Mouse (Mus musculus) CH12.LX (cell line): Measurements from ENCODE around the gene Mrnip. TPM values are rescaled to one million over a fixed set of nuclear protein-coding genes. Genes with fewer than 3 reads are reported as not detected.

Experiments used
- DNase-seq: peaks from one replicate; pipeline ENCODE4 v3.0.0-alpha.2; 2013; ENCODE audit errors: extremely low read depth
- H3K27ac ChIP-seq: 2 replicates; pipeline ENCODE4 v1.5.1; 2012; ENCODE audit warnings: low read depth, mild to moderate bottlenecking, control low read depth, moderate library complexity; ENCODE audit not compliant: insufficient read depth
- H3K27me3 ChIP-seq: replicated peaks from 2 replicates; pipeline ENCODE3; 2012; ENCODE audit warnings: inconsistent platforms
- H3K36me3 ChIP-seq, 2 experiments: replicated peaks in 1 of 2; 2 replicates each; pipeline versions ENCODE3 to v1.6.1; 2012; ENCODE audit warnings: inconsistent platforms in 1 of 2, low read length in 1 of 2, mild to moderate bottlenecking in 1 of 2, mixed read lengths in 1 of 2, moderate library complexity in 1 of 2; ENCODE audit not compliant: control insufficient read depth in 1 of 2, insufficient read depth in 1 of 2
- H3K4me1 ChIP-seq, 2 experiments: 2 replicates each; pipeline ENCODE4 v1.6.1; 2012; ENCODE audit warnings: inconsistent platforms in 1 of 2, moderate library complexity in 1 of 2; ENCODE audit not compliant: insufficient read depth in 2 of 2, control insufficient read depth in 1 of 2
- H3K4me2 ChIP-seq: 2 replicates; pipeline ENCODE4 v1.6.1; 2012; ENCODE audit warnings: low read depth, mild to moderate bottlenecking, control low read depth; ENCODE audit not compliant: poor library complexity, insufficient read depth, severe bottlenecking
- H3K4me3 ChIP-seq, 3 experiments: fragments of 150-350 bp in 1 of 3; sonication (generic) in 1 of 3; replicated peaks in 1 of 3; 2 replicates each; pipeline versions ENCODE3 to v1.5.1; 2011 to 2012; ENCODE audit warnings: low read depth in 2 of 3, low read length in 2 of 3, mild to moderate bottlenecking in 2 of 3, moderate library complexity in 2 of 3, control low read depth in 1 of 3, improper control_type of control experiment in 1 of 3, inconsistent platforms in 1 of 3, mixed read lengths in 1 of 3; ENCODE audit not compliant: poor library complexity in 1 of 3
- H3K79me2 ChIP-seq: replicated peaks from 2 replicates; pipeline ENCODE4 v1.6.1; 2012; ENCODE audit warnings: mild to moderate bottlenecking, moderate library complexity; ENCODE audit not compliant: control insufficient read depth, poor library complexity, insufficient read depth, severe bottlenecking; ENCODE audit errors: extremely low read depth
- H3K9ac ChIP-seq: 2 replicates; pipeline ENCODE4 v1.6.1; 2012; ENCODE audit warnings: low read depth, mild to moderate bottlenecking, control low read depth, moderate library complexity; ENCODE audit not compliant: insufficient read depth
- H3K9me3 ChIP-seq: replicated peaks from 2 replicates; pipeline ENCODE3; 2012; ENCODE audit warnings: low read length, inconsistent platforms, mixed read lengths
- CHD2 ChIP-seq: IDR thresholded peaks from 2 replicates; pipeline ENCODE4 v1.6.1; 2011; ENCODE audit warnings: low read length, improper control_type of control experiment
- ELF1 ChIP-seq: IDR thresholded peaks from 2 replicates; pipeline ENCODE4 v1.6.1; 2014; ENCODE audit warnings: low read depth, mild to moderate bottlenecking, inconsistent platforms, low read length, improper control_type of control experiment
- EP300 ChIP-seq: IDR thresholded peaks from 2 replicates; pipeline ENCODE4 v1.6.1; 2011; ENCODE audit warnings: low read length, improper control_type of control experiment
- ETS1 ChIP-seq: conservative IDR thresholded peaks from 2 replicates; pipeline ENCODE4 v1.6.1; 2012; ENCODE audit warnings: low read depth, mild to moderate bottlenecking, inconsistent platforms, low read length, improper control_type of control experiment, moderate library complexity
- IRF4 ChIP-seq: IDR thresholded peaks from 2 replicates; pipeline ENCODE4 v1.6.1; 2014; ENCODE audit warnings: low read depth, mild to moderate bottlenecking, inconsistent platforms, low read length, improper control_type of control experiment
- JUN ChIP-seq: IDR thresholded peaks from 2 replicates; pipeline ENCODE4 v1.6.1; 2011; ENCODE audit warnings: low read depth, mild to moderate bottlenecking, low read length, improper control_type of control experiment, moderate library complexity; ENCODE audit not compliant: insufficient read depth
- JUND ChIP-seq: conservative IDR thresholded peaks from 2 replicates; pipeline ENCODE4 v1.6.1; 2011; ENCODE audit warnings: low read depth, low read length, improper control_type of control experiment
- MAFK ChIP-seq: IDR thresholded peaks from 2 replicates; pipeline ENCODE4 v1.6.1; 2011; ENCODE audit warnings: low read length, improper control_type of control experiment; ENCODE audit not compliant: insufficient replicate concordance
- MAX ChIP-seq: IDR thresholded peaks from 2 replicates; pipeline ENCODE4 v1.6.1; 2011; ENCODE audit warnings: low read length, improper control_type of control experiment
- POLR2AphosphoS2 ChIP-seq: IDR thresholded peaks from 2 replicates; pipeline ENCODE4 v1.6.1; 2011; ENCODE audit warnings: low read depth, low read length, improper control_type of control experiment
- RAD21 ChIP-seq: IDR thresholded peaks from 2 replicates; pipeline ENCODE4 v1.6.1; 2011; ENCODE audit warnings: low read depth, mild to moderate bottlenecking, low read length, improper control_type of control experiment, moderate library complexity
- SIN3A ChIP-seq: IDR thresholded peaks from 2 replicates; pipeline ENCODE4 v1.6.1; 2012; ENCODE audit warnings: low read length, improper control_type of control experiment, inconsistent platforms
- TCF12 ChIP-seq: IDR thresholded peaks from 2 replicates; pipeline ENCODE4 v1.6.1; 2014; ENCODE audit warnings: low read depth, mild to moderate bottlenecking, inconsistent platforms, low read length, improper control_type of control experiment
- USF1 ChIP-seq: IDR thresholded peaks from 2 replicates; pipeline ENCODE4 v1.6.1; 2014; ENCODE audit warnings: low read depth, mild to moderate bottlenecking, inconsistent platforms, low read length, improper control_type of control experiment
- USF2 ChIP-seq: conservative IDR thresholded peaks from 2 replicates; pipeline ENCODE4 v1.6.1; 2011; ENCODE audit warnings: low read depth, low read length, improper control_type of control experiment
- ZC3H11A ChIP-seq: IDR thresholded peaks from 2 replicates; pipeline ENCODE4 v1.6.1; 2012; ENCODE audit warnings: low read depth, mild to moderate bottlenecking, inconsistent platforms, low read length, improper control_type of control experiment
- ZKSCAN1 ChIP-seq: IDR thresholded peaks from 2 replicates; pipeline ENCODE4 v1.6.1; 2012; ENCODE audit warnings: low read depth, inconsistent platforms, low read length, improper control_type of control experiment, borderline replicate concordance
- ZMIZ1 ChIP-seq: IDR thresholded peaks from 2 replicates; pipeline ENCODE4 v1.6.1; 2012; ENCODE audit warnings: low read depth, mild to moderate bottlenecking, inconsistent platforms, low read length, improper control_type of control experiment
- ZNF384 ChIP-seq: IDR thresholded peaks from 2 replicates; pipeline ENCODE4 v1.6.1; 2012; ENCODE audit warnings: low read depth, low read length, improper control_type of control experiment, inconsistent platforms
- dilution Hi-C: fragments of 300-500 bp; cut with MboI; formaldehyde crosslinking; loops from 2 replicates; pipeline ENCODE4 v1.14.3; 2020; ENCODE audit warnings: low sequenced_read_pairs; ENCODE audit not compliant: extremely low pct_unique_long_range_greater_than_20kb, extremely low pct_ligation_motif_present
- in situ Hi-C: fragments of 300-500 bp; cut with MboI; formaldehyde crosslinking; loops from 3 replicates; pipeline ENCODE4 v1.14.3; 2019; ENCODE audit warnings: low sequenced_read_pairs, low pct_ligation_motif_present, low pct_unique_long_range_greater_than_20kb, mixed read lengths
- polyA plus RNA-seq: library from polyadenylated mRNA; unstranded; fragments of >175 nt; gene quantifications from 2 replicates; pipeline ENCODE4 v1.2.1, GENCODE M21; 2012; ENCODE audit warnings: low read depth; ENCODE audit not compliant: insufficient read length
- total RNA-seq, 2 experiments: library from RNA; depleted of rRNA; stranded (reverse); fragments of 300-350 nt in 1 of 2; fragments of >200 nt in 1 of 2; gene quantifications; 2 replicates each; pipeline ENCODE4 v1.2.3; 2012 to 2014

Mrnip gene
- total and polyA plus RNA-seq, 3 experiments, result 22.5 to 36.7 (median 29.7) TPM

GRCm38 (mm10) chr11:50132265-50132664, 42.0 kb upstream of the Mrnip start:
- DNase-seq, result peak; percentile 6
- H3K36me3 ChIP-seq, result peaks cover 14 to 41% of the 10 kb centered on the region in 2 experiments
- peaks cover 2% of the 10 kb centered on the region for H3K27me3 ChIP-seq
- H3K9ac ChIP-seq, result peak overlapping the region; percentile 76
- H3K4me2 ChIP-seq, result peak overlapping the region; percentile 73
- no peak overlapping the region for H3K27ac ChIP-seq
- 0 out of 2 replicates have a peak, but pooled peaks have one; percentile 5 for TF ChIP-seq MAX
- TF ChIP-seq USF1, result no peak
- TF ChIP-seq IRF4, result no peak
- TF ChIP-seq RAD21, result no peak
- no peak for TF ChIP-seq ZC3H11A
- no peak for TF ChIP-seq USF2
- TF ChIP-seq, all 38 proteins: peak for 1
- Histone ChIP-seq H3K9me3 (no peaks in the 10 kb centered on the region), H3K4me1 (peaks cover 8 to 24% of the 10 kb centered on the region in 2 experiments), H3K4me3 (peak overlapping the region; percentile 88 to 100 (median 90)), H3K79me2 (peaks cover 5% of the 10 kb centered on the region; the same call in 1 of the 2 replicates)
- in situ Hi-C loops, result loop anchor here (5.0 to 10.0 kb wide), 2 partner anchors 150 to 233 kb away; no protein-coding TSS in a partner anchor
- dilution Hi-C loops, result no loop called here

- no peak for TF ChIP-seq MAFK
- Histone ChIP-seq H3K9ac (no peak overlapping the region), H3K27me3 (peaks cover 1% of the 10 kb centered on the region), H3K4me3 (no peak overlapping the region), H3K79me2 (peaks cover 5% of the 10 kb centered on the region; the same call in 1 of the 2 replicates), H3K4me2 (no peak overlapping the region), H3K36me3 (peaks cover 22 to 61% of the 10 kb centered on the region in 2 experiments), H3K4me1 (peaks cover 8 to 24% of the 10 kb centered on the region in 2 experiments), H3K9me3 (no peaks in the 10 kb centered on the region), H3K27ac (no peak overlapping the region)
- in situ Hi-C loops (loop anchor here (5.0 to 10.0 kb wide), 2 partner anchors 152 to 231 kb away; no protein-coding TSS in a partner anchor), dilution Hi-C loops (no loop called here)
- DNase-seq, result no peak
Measured at GRCm38 (mm10) chr11:50134136-50134859, 39.9 kb upstream of the Mrnip start.

- peaks cover 0 to 4% of the 10 kb centered on the region in 2 experiments; a peak in 1 of 4 replicates for H3K4me1 ChIP-seq
- no peaks in the 10 kb centered on the region for H3K9me3 ChIP-seq
- H3K4me2 ChIP-seq, result no peak overlapping the region
- no peak overlapping the region for H3K4me3 ChIP-seq
- TF ChIP-seq POLR2AphosphoS2 (no peak), ETS1 (no peak), TCF12 (no peak), CHD2 (no peak), ZKSCAN1 (no peak), ELF1 (no peak), ZNF384 (no peak), JUND (no peak), JUN (no peak), RAD21 (no peak), SIN3A (no peak), MAFK (no peak), EP300 (no peak), ZMIZ1 (no peak)
- dilution Hi-C loops (no loop called here), in situ Hi-C loops (loop anchor here (10.0 kb wide), 1 partner anchor 226 kb away; no protein-coding TSS in a partner anchor)
- H3K36me3 ChIP-seq, result peaks cover 48 to 94% of the 10 kb centered on the region in 2 experiments
- DNase-seq, result no peak
- no peak overlapping the region for H3K9ac ChIP-seq
- no peak overlapping the region for H3K27ac ChIP-seq
- no peaks in the 10 kb centered on the region for H3K79me2 ChIP-seq
- H3K27me3 ChIP-seq, result no peaks in the 10 kb centered on the region
Measured at GRCm38 (mm10) chr11:50138206-50138822, 35.9 kb upstream of the Mrnip start.
